Mouse (Mus musculus): ENCODE measurements around the gene Dcbld2.

The Dcbld2 gene

GRCm38 (mm10) chr16:58408062-58408486 lies at the start of gene Dcbld2:
Dcbld2 (plus strand) TSS chr16:58408443.
- peak; percentile 59 to 75 for DNase-seq (ENCODE audit: low read depth in 1 of 2, low spot score in 2 of 2)

- no peak for DNase-seq (ENCODE audit: low read depth in 1 of 2, low spot score in 2 of 2)
Measured at GRCm38 (mm10) chr16:58377170-58377569, 31.1 kb upstream of the Dcbld2 start.

- no peak for DNase-seq (ENCODE audit: low read depth in 1 of 2, low spot score in 2 of 2)
Measured at GRCm38 (mm10) chr16:58377756-58378503, 30.3 kb upstream of the Dcbld2 start.

GRCm38 (mm10) chr16:58386241-58386757 lies 21.9 kb upstream of the Dcbld2 start:
- DNase-seq (ENCODE audit: low read depth in 1 of 2, low spot score in 2 of 2): no peak

GRCm38 (mm10) chr16:58389143-58389755 lies 19.0 kb upstream of the Dcbld2 start:
- DNase-seq (ENCODE audit: low read depth in 1 of 2, low spot score in 2 of 2): no peak

GRCm38 (mm10) chr16:58393036-58393435 lies 15.2 kb upstream of the Dcbld2 start:
- DNase-seq (ENCODE audit: low read depth in 1 of 2, low spot score in 2 of 2): no peak

- DNase-seq (ENCODE audit: low read depth in 1 of 2, low spot score in 2 of 2): no peak
Measured at GRCm38 (mm10) chr16:58394156-58394555, 14.1 kb upstream of the Dcbld2 start.

GRCm38 (mm10) chr16:58398604-58399003 lies 9.6 kb upstream of the Dcbld2 start:
- DNase-seq (ENCODE audit: low read depth in 1 of 2, low spot score in 2 of 2): no peak

GRCm38 (mm10) chr16:58401079-58401478 lies 7.2 kb upstream of the Dcbld2 start:
- DNase-seq (ENCODE audit: low read depth in 1 of 2, low spot score in 2 of 2): no peak

GRCm38 (mm10) chr16:58404665-58405064 lies 3.6 kb upstream of the Dcbld2 start:
- no peak for DNase-seq (ENCODE audit: low read depth in 1 of 2, low spot score in 2 of 2)

GRCm38 (mm10) chr16:58405271-58405670 lies 3.0 kb upstream of the Dcbld2 start:
- no peak for DNase-seq (ENCODE audit: low read depth in 1 of 2, low spot score in 2 of 2)

GRCm38 (mm10) chr16:58408487-58409281 lies 441 bp downstream of the Dcbld2 start:
- no peak for DNase-seq (ENCODE audit: low read depth in 1 of 2, low spot score in 2 of 2)

- no peak for DNase-seq (ENCODE audit: low read depth in 1 of 2, low spot score in 2 of 2)
Measured at GRCm38 (mm10) chr16:58409825-58410224, 1.6 kb downstream of the Dcbld2 start.

- no peak for DNase-seq (ENCODE audit: low read depth in 1 of 2, low spot score in 2 of 2)
Measured at GRCm38 (mm10) chr16:58414801-58415200, 6.6 kb downstream of the Dcbld2 start.

- DNase-seq (ENCODE audit: low read depth in 1 of 2, low spot score in 2 of 2): no peak
Measured at GRCm38 (mm10) chr16:58415500-58415899, 7.3 kb downstream of the Dcbld2 start.

GRCm38 (mm10) chr16:58421696-58422354 lies 13.6 kb downstream of the Dcbld2 start:
- DNase-seq (ENCODE audit: low read depth in 1 of 2, low spot score in 2 of 2): no peak

- no peak for DNase-seq (ENCODE audit: low read depth in 1 of 2, low spot score in 2 of 2)
Measured at GRCm38 (mm10) chr16:58430246-58430645, 22.0 kb downstream of the Dcbld2 start.

GRCm38 (mm10) chr16:58432384-58432783 lies 24.1 kb downstream of the Dcbld2 start:
- DNase-seq (ENCODE audit: low read depth in 1 of 2, low spot score in 2 of 2): no peak

GRCm38 (mm10) chr16:58444735-58445134 lies 36.5 kb downstream of the Dcbld2 start:
- DNase-seq (ENCODE audit: low read depth in 1 of 2, low spot score in 2 of 2): no peak

- no peak for DNase-seq (ENCODE audit: low read depth in 1 of 2, low spot score in 2 of 2)
Measured at GRCm38 (mm10) chr16:58446281-58447259, 38.3 kb downstream of the Dcbld2 start.
